Mouse (Mus musculus) gonadal fat pad, adult 2 months (tissue): ENCODE measurements at regions not wholly inside any gene's neighbourhood (a gene's known extent, or its start where the extent isn't known, plus 50 kb on each side); places are given as distances from the start of the nearest gene placed in this dataset.

Source experiments
- DNase-seq: peaks from one replicate; pipeline ENCODE4 v3.0.0-alpha.2; 2012; ENCODE audit warnings: low read depth

GRCm38 (mm10) chr14:14596057-14596809, 105.8 kb upstream of the Slc4a7 start:
- DNase-seq, result peak; percentile 24

- no peak for DNase-seq
Observed at GRCm38 (mm10) chr14:14599586-14599985, 102.5 kb upstream of the Slc4a7 start.

GRCm38 (mm10) chr14:14599990-14600389, 102.1 kb upstream of the Slc4a7 start:
- DNase-seq, result no peak

GRCm38 (mm10) chr14:14603439-14603838, 98.6 kb upstream of the Slc4a7 start:
- no peak for DNase-seq

- no peak for DNase-seq
Observed at GRCm38 (mm10) chr14:14607074-14607473, 95.0 kb upstream of the Slc4a7 start.

GRCm38 (mm10) chr14:14612245-14612644, 89.8 kb upstream of the Slc4a7 start:
- DNase-seq, result no peak

- DNase-seq, result no peak
Observed at GRCm38 (mm10) chr14:14620316-14620715, 81.8 kb upstream of the Slc4a7 start.

GRCm38 (mm10) chr14:14628673-14629072, 73.4 kb upstream of the Slc4a7 start:
- no peak for DNase-seq

- DNase-seq, result no peak
Observed at GRCm38 (mm10) chr14:14631750-14632149, 70.3 kb upstream of the Slc4a7 start.

GRCm38 (mm10) chr14:14632471-14632870, 69.6 kb upstream of the Slc4a7 start:
- DNase-seq, result no peak

- DNase-seq, result no peak
Observed at GRCm38 (mm10) chr14:14632951-14633931, 68.8 kb upstream of the Slc4a7 start.

- DNase-seq, result no peak
Observed at GRCm38 (mm10) chr14:14634021-14634420, 68.1 kb upstream of the Slc4a7 start.

- peak; percentile 45 for DNase-seq
Observed at GRCm38 (mm10) chr14:14639102-14640015, 62.7 kb upstream of the Slc4a7 start.

GRCm38 (mm10) chr14:14640023-14640441, 62.0 kb upstream of the Slc4a7 start:
- DNase-seq, result no peak

GRCm38 (mm10) chr14:14640557-14640956, 61.5 kb upstream of the Slc4a7 start:
- no peak for DNase-seq

- no peak for DNase-seq
Observed at GRCm38 (mm10) chr14:14643533-14643932, 58.5 kb upstream of the Slc4a7 start.

GRCm38 (mm10) chr14:14645084-14645483, 57.0 kb upstream of the Slc4a7 start:
- DNase-seq, result no peak
